8 mouse cellular contexts compared by ENCODE assay signal in the genomic region with DNA sequence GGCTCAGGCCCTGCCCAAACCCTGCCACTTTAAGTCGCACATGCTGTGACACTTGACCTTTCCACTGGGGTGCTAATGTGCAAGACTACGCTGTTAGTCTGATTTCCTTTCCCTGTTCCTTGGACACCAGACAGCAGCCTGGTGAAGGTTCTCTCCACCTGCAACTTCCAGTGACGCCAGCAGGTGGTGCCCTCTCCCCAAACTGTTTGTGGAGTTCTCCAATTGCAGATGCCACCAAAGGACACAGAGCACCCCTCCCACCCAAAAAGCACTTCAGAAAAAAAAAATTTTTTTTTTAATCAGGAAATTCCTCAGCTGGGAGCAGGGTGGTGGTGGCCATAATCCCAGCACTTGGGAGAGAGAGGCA. TPM values are rescaled to one million over a fixed set of nuclear protein-coding genes. Genes with fewer than 3 reads are reported as not detected.
A peak's percentile ranks its signal among the peaks of the same experiment; 100 is the strongest.
DNase-seq lines count a peak whose midpoint lies in the region; ATAC-seq and TF ChIP-seq lines count a peak whose summit lies in the region.

No protein-coding gene starts in this region.

- no peak overlapping the region for H3K4me2 ChIP-seq in intestine, postnatal 0 days (replicated peaks; ENCODE audit: low read depth)
- H3K4me2 ChIP-seq in midbrain, postnatal 0 days (ENCODE audit: low read depth, low read length, poor library complexity, severe bottlenecking), result no peak overlapping the region

- TF ChIP-seq CTCF in intestine, postnatal 0 days (IDR thresholded peaks at IDR 0.05; ENCODE audit: low read depth), result peak; percentile 91
- peak; percentile 94 for TF ChIP-seq CTCF in midbrain, postnatal 0 days (IDR thresholded peaks at IDR 0.05)

- ATAC-seq in intestine, postnatal 0 days, result 0 out of 2 replicates have a peak, but pooled peaks have one; percentile 35
- no peak for ATAC-seq in midbrain, postnatal 0 days (ENCODE audit: low FRiP score)

- no peaks in the 10 kb centered on the region for H3K9me3 ChIP-seq in intestine, postnatal 0 days (ENCODE audit: control insufficient read depth)
- no peaks in the 10 kb centered on the region for H3K9me3 ChIP-seq in midbrain, postnatal 0 days (ENCODE audit: low read length)

- no peaks in the 10 kb centered on the region; the same call in 1 of the 2 replicates for H3K27me3 ChIP-seq in intestine, postnatal 0 days (replicated peaks; ENCODE audit: control insufficient read depth, insufficient read depth, low read length)
- no peaks in the 10 kb centered on the region for H3K27me3 ChIP-seq in midbrain, postnatal 0 days (ENCODE audit: insufficient read depth, low read length)

- peak; percentile 85 for DNase-seq in ovary, postnatal 10 days (ENCODE audit: low spot score)
- DNase-seq in ovary, adult 18-20 months (ENCODE audit: low spot score), result no peak
- peak; percentile 88 for DNase-seq in embryo, embryonic 10 days (ENCODE audit: low spot score)
- DNase-seq in gastrocnemius, postnatal 36 days, result peak; percentile 88 to 91
- DNase-seq in left cerebral cortex, postnatal 4 days, result peak; percentile 92
- peak; percentile 91 for DNase-seq in midbrain, postnatal 0 days (ENCODE audit: low spot score)
- peak; percentile 75 to 90 for DNase-seq in spleen, postnatal 4 days (ENCODE audit: low spot score in 2 of 2)

- 0 out of 2 replicates have a peak, but pooled peaks cover 4% of the 10 kb centered on the region for H3K4me1 ChIP-seq in intestine, postnatal 0 days (replicated peaks; ENCODE audit: control insufficient read depth, insufficient read depth, low read length)
- H3K4me1 ChIP-seq in midbrain, postnatal 0 days (ENCODE audit: insufficient read depth, low read length), result peaks cover 20% of the 10 kb centered on the region

- H3K4me3 ChIP-seq in intestine, postnatal 0 days (ENCODE audit: low read depth, low read length), result no peak overlapping the region
- H3K4me3 ChIP-seq in midbrain, postnatal 0 days (ENCODE audit: low read depth, low read length), result no peak overlapping the region

- H3K9ac ChIP-seq in intestine, postnatal 0 days (ENCODE audit: low read depth, low read length), result no peak overlapping the region
- 0 out of 2 replicates have a peak overlapping the region, but pooled peaks have one; percentile 9 for H3K9ac ChIP-seq in midbrain, postnatal 0 days (replicated peaks; ENCODE audit: low read length, poor library complexity, severe bottlenecking)

- no peaks in the 10 kb centered on the region for H3K36me3 ChIP-seq in intestine, postnatal 0 days (ENCODE audit: control insufficient read depth, insufficient read depth)
- H3K36me3 ChIP-seq in midbrain, postnatal 0 days (ENCODE audit: insufficient read depth, low read length), result no peaks in the 10 kb centered on the region

- 2% methylated on average over 3 of the region's 3 CpGs for WGBS in intestine, postnatal 0 days
- WGBS in midbrain, postnatal 0 days, result 0% methylated on average over 3 of the region's 3 CpGs

- H3K27ac ChIP-seq in intestine, postnatal 0 days (ENCODE audit: low read depth, low read length), result no peak overlapping the region
- H3K27ac ChIP-seq in midbrain, postnatal 0 days (ENCODE audit: low read depth, low read length), result peak overlapping the region; percentile 85; the same call in 1 of the 2 replicates

- intact Hi-C loops in gastrocnemius, postnatal 36 days (cut with DNase I), result loop anchor here (2.0 to 5.0 kb wide), 2 partner anchors 50 to 262 kb away; no protein-coding TSS in a partner anchor
- intact Hi-C loops in left cerebral cortex, postnatal 4 days (cut with DNase I), result no loop called here

RNA-seq across cellular contexts. Expression of a gene that starts 6.4 kb away (rescaled TPM):
- under 1 TPM in 1 of 2 experiments, not detected in 1; 0.03 TPM for total RNA-seq in gastrocnemius, postnatal 36 days (2021)
- 0.09 and 0.21 TPM in 2 replicates for polyA plus RNA-seq in intestine, postnatal 0 days (2015; fragmentation: Nextera tagmentation; extraction: Ambion mirVana)
- 1 to 10 TPM; 1.9 TPM for total RNA-seq in left cerebral cortex, postnatal 4 days (2021)
- total RNA-seq in midbrain, postnatal 0 days (2014; rRNA removed), result 2.8 and 3.7 TPM in 2 replicates
- polyA plus RNA-seq in midbrain, postnatal 0 days (2015; fragmentation: Nextera tagmentation; extraction: Ambion mirVana), result 0.16 and 0.23 TPM in 2 replicates

RNA-seq across cellular contexts. Expression of a gene that starts 14.5 kb away (rescaled TPM):
- total RNA-seq in gastrocnemius, postnatal 36 days (2021), result 1 to 10 TPM; 2.1 to 2.9 TPM
- 6.3 and 6.9 TPM in 2 replicates for polyA plus RNA-seq in intestine, postnatal 0 days (2015; fragmentation: Nextera tagmentation; extraction: Ambion mirVana)
- total RNA-seq in left cerebral cortex, postnatal 4 days (2021), result 100 to 1,000 TPM; 179 to 190 TPM
- 286 and 298 TPM in 2 replicates for total RNA-seq in midbrain, postnatal 0 days (2014; rRNA removed)
- 162 and 163 TPM in 2 replicates for polyA plus RNA-seq in midbrain, postnatal 0 days (2015; fragmentation: Nextera tagmentation; extraction: Ambion mirVana)

RNA-seq across cellular contexts. Expression of a gene that starts 51.1 kb away (rescaled TPM):
- 10 to 100 TPM; 18.2 to 19.5 TPM for total RNA-seq in gastrocnemius, postnatal 36 days (2021)
- 16.4 and 17.0 TPM in 2 replicates for polyA plus RNA-seq in intestine, postnatal 0 days (2015; fragmentation: Nextera tagmentation; extraction: Ambion mirVana)
- 10 to 100 TPM; 23.3 to 25.8 TPM for total RNA-seq in left cerebral cortex, postnatal 4 days (2021)
- total RNA-seq in midbrain, postnatal 0 days (2014; rRNA removed), result 27.4 and 34.3 TPM in 2 replicates
- polyA plus RNA-seq in midbrain, postnatal 0 days (2015; fragmentation: Nextera tagmentation; extraction: Ambion mirVana), result 24.1 and 26.0 TPM in 2 replicates

RNA-seq across cellular contexts. Expression of a gene that starts 59.9 kb away (rescaled TPM):
- total RNA-seq in gastrocnemius, postnatal 36 days (2021), result under 1 TPM; 0.44 to 0.82 TPM
- polyA plus RNA-seq in intestine, postnatal 0 days (2015; fragmentation: Nextera tagmentation; extraction: Ambion mirVana), result 0.26 and 0.33 TPM in 2 replicates
- 1 to 10 TPM; 1.1 to 1.4 TPM for total RNA-seq in left cerebral cortex, postnatal 4 days (2021)
- 7.0 and 11.9 TPM in 2 replicates for total RNA-seq in midbrain, postnatal 0 days (2014; rRNA removed)
- polyA plus RNA-seq in midbrain, postnatal 0 days (2015; fragmentation: Nextera tagmentation; extraction: Ambion mirVana), result 1.4 and 1.6 TPM in 2 replicates

Comparison
In these comparisons a context has a peak if more than half of its experiments do, and no peak if none do; other contexts are left out.
1. RNA of a gene that starts 14.5 kb away (total RNA-seq): 286 to 298 TPM in midbrain, postnatal 0 days and 179 to 190 TPM in left cerebral cortex, postnatal 4 days; 2.1 to 2.9 TPM in gastrocnemius, postnatal 36 days; every median in the first group is over 10 times any median in the second.